Mouse (Mus musculus): Measurements from ENCODE around the gene Vwf.

DNA sequence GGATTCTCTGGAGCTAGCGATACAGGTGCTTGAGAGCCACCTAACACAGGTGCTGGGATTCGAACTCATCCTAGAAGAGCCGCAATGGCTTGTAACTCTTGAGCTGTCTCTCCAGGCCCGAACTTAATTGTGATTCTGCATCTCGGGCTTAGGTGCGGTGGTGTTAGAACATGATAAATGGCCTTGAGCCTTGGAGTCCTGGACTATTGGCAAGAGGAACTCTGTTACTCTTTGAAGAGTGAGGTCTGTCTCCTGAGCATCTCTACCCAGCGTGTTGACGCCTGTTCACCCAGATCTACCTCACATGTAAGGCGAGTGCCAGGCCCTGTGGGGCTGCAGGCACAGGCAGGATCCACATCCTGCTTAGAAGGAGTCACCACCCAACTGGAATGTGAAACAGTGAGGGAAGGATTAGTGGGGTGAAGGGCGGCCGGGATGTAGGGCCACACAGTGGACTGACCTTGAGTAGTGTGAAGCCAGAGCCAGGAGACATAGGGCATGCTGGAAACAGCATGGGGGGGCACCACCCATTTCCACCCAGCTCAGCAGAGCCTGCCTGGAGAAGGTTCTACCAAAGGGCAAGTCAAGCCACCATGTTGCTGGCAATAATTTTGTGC is 43.3 kb upstream of the Vwf start:
- TF ChIP-seq CTCF (IDR thresholded peaks at IDR 0.05; ENCODE audit: insufficient read depth, low read length), result no peak
- TF ChIP-seq POLR2A (IDR thresholded peaks at IDR 0.05; ENCODE audit: borderline replicate concordance, extremely low read depth, low read depth, low read length), result no peak

All from lung, adult 2 months (tissue).